16 mouse cellular contexts compared by ENCODE assay signal in genomic region chr6:125578647-125579011, GRCm38 (mm10). TPM values are rescaled to one million over a fixed set of nuclear protein-coding genes. Genes with fewer than 3 reads are reported as not detected.
DNase-seq lines count a peak whose midpoint lies in the region; ATAC-seq and TF ChIP-seq lines count a peak whose summit lies in the region.
"Had no signal": no experiment of that assay in that cellular context is flagged by ENCODE, and none has a peak within 500 bp of the region (broad histone marks: within the 10 kb centered on the region; RNA-seq: fewer than 3 reads in every experiment).

No protein-coding gene starts in this region.

- no peaks in the 10 kb centered on the region for H3K27me3 ChIP-seq in forebrain, embryonic 13.5 days
- no peaks in the 10 kb centered on the region for H3K27me3 ChIP-seq in forebrain, embryonic 12.5 days
- H3K27me3 ChIP-seq in midbrain, embryonic 11.5 days (ENCODE audit: control insufficient read depth, insufficient read depth, low read length), result no peaks in the 10 kb centered on the region
- no peaks in the 10 kb centered on the region for H3K27me3 ChIP-seq in midbrain, embryonic 14.5 days (ENCODE audit: control insufficient read depth, insufficient read depth, low read length)
- no peaks in the 10 kb centered on the region for H3K27me3 ChIP-seq in intestine, embryonic 16.5 days (replicated peaks; ENCODE audit: control insufficient read depth, insufficient read depth, low read length)
- H3K27me3 ChIP-seq in stomach, postnatal 0 days (ENCODE audit: control insufficient read depth, insufficient read depth, low read length), result no peaks in the 10 kb centered on the region
- H3K27me3 ChIP-seq: neural tube, embryonic 12.5 days had no signal

- no peak for DNase-seq in midbrain, embryonic 11.5 days (ENCODE audit: low spot score, missing footprints)
- DNase-seq in midbrain, embryonic 14.5 days, result no peak
- no peak for DNase-seq in stomach, postnatal 0 days (ENCODE audit: low spot score)
- DNase-seq in testis, postnatal 14 days (ENCODE audit: low spot score), result no peak
- no peak for DNase-seq in natural killer cell, adult 2 months (ENCODE audit: low spot score in 2 of 2)
- DNase-seq: adrenal gland, postnatal 10 days; kidney, adult 2 months; kidney, postnatal 25 days; lung, postnatal 10 days; right cerebral cortex, postnatal 25 days; thymus, adult 2 months had no signal

- TF ChIP-seq EP300 in stomach, postnatal 0 days (optimal IDR thresholded peaks at IDR 0.05), result no peak

- 52% methylated on average over 7 of the region's 7 CpGs for WGBS in forebrain, embryonic 13.5 days
- 57% methylated on average over 7 of the region's 7 CpGs for WGBS in forebrain, embryonic 12.5 days
- 50% methylated on average over 7 of the region's 7 CpGs for WGBS in midbrain, embryonic 11.5 days
- WGBS in midbrain, embryonic 14.5 days, result 41% methylated on average over 7 of the region's 7 CpGs
- 70% methylated on average over 7 of the region's 7 CpGs for WGBS in intestine, embryonic 16.5 days
- WGBS in stomach, postnatal 0 days, result 60% methylated on average over 7 of the region's 7 CpGs

- no peak overlapping the region for H3K9ac ChIP-seq in forebrain, embryonic 13.5 days
- H3K9ac ChIP-seq in forebrain, embryonic 12.5 days, result no peak overlapping the region
- no peak overlapping the region for H3K9ac ChIP-seq in midbrain, embryonic 11.5 days (ENCODE audit: low read length)
- H3K9ac ChIP-seq in midbrain, embryonic 14.5 days (replicated peaks; ENCODE audit: low read length), result no peak overlapping the region
- H3K9ac ChIP-seq in intestine, embryonic 16.5 days (ENCODE audit: low read depth, low read length), result 0 out of 2 replicates have a peak overlapping the region, but pooled peaks have one; percentile 15
- H3K9ac ChIP-seq in stomach, postnatal 0 days (ENCODE audit: low read length), result no peak overlapping the region
- H3K9ac ChIP-seq: neural tube, embryonic 12.5 days had no signal

- H3K9me3 ChIP-seq in forebrain, embryonic 13.5 days (replicated peaks), result no peaks in the 10 kb centered on the region
- no peaks in the 10 kb centered on the region for H3K9me3 ChIP-seq in forebrain, embryonic 12.5 days
- no peaks in the 10 kb centered on the region for H3K9me3 ChIP-seq in midbrain, embryonic 11.5 days (ENCODE audit: control insufficient read depth, low read length)
- H3K9me3 ChIP-seq in midbrain, embryonic 14.5 days (ENCODE audit: control insufficient read depth, low read length), result no peaks in the 10 kb centered on the region
- no peaks in the 10 kb centered on the region for H3K9me3 ChIP-seq in intestine, embryonic 16.5 days (ENCODE audit: control insufficient read depth, low read length)
- H3K9me3 ChIP-seq in stomach, postnatal 0 days (ENCODE audit: control insufficient read depth, low read length), result no peaks in the 10 kb centered on the region
- H3K9me3 ChIP-seq: neural tube, embryonic 12.5 days had no signal

- peaks cover 13% of the 10 kb centered on the region for H3K4me1 ChIP-seq in forebrain, embryonic 13.5 days
- H3K4me1 ChIP-seq in forebrain, embryonic 12.5 days, result peaks cover 14% of the 10 kb centered on the region
- peaks cover 8% of the 10 kb centered on the region; the same call in 1 of the 2 replicates for H3K4me1 ChIP-seq in midbrain, embryonic 11.5 days (ENCODE audit: control insufficient read depth, insufficient read depth, low read length)
- H3K4me1 ChIP-seq in midbrain, embryonic 14.5 days (ENCODE audit: control insufficient read depth, insufficient read depth, low read length), result no peaks in the 10 kb centered on the region
- H3K4me1 ChIP-seq in intestine, embryonic 16.5 days (ENCODE audit: control insufficient read depth, insufficient read depth, low read length), result peaks cover 11% of the 10 kb centered on the region
- H3K4me1 ChIP-seq in stomach, postnatal 0 days (replicated peaks; ENCODE audit: control insufficient read depth, insufficient read depth), result no peaks in the 10 kb centered on the region; the same call in 1 of the 2 replicates
- H3K4me1 ChIP-seq: neural tube, embryonic 12.5 days had no signal

- ATAC-seq in forebrain, embryonic 13.5 days, result no peak
- ATAC-seq in forebrain, embryonic 12.5 days (ENCODE audit: low FRiP score), result no peak
- ATAC-seq in midbrain, embryonic 11.5 days (ENCODE audit: low FRiP score), result no peak
- ATAC-seq in midbrain, embryonic 14.5 days (ENCODE audit: low FRiP score, low TSS enrichment), result no peak
- no peak for ATAC-seq in intestine, embryonic 16.5 days
- ATAC-seq in stomach, postnatal 0 days (ENCODE audit: low FRiP score, low TSS enrichment), result 0 out of 2 replicates have a peak, but pooled peaks have one; percentile 2

- no peaks in the 10 kb centered on the region for H3K36me3 ChIP-seq in forebrain, embryonic 13.5 days (ENCODE audit: poor library complexity, severe bottlenecking)
- H3K36me3 ChIP-seq in forebrain, embryonic 12.5 days (replicated peaks), result no peaks in the 10 kb centered on the region
- no peaks in the 10 kb centered on the region for H3K36me3 ChIP-seq in midbrain, embryonic 11.5 days (ENCODE audit: control insufficient read depth, insufficient read depth, low read length)
- H3K36me3 ChIP-seq in midbrain, embryonic 14.5 days (ENCODE audit: control insufficient read depth, insufficient read depth, low read length), result no peaks in the 10 kb centered on the region
- no peaks in the 10 kb centered on the region for H3K36me3 ChIP-seq in intestine, embryonic 16.5 days (ENCODE audit: control insufficient read depth, insufficient read depth, low read length)
- H3K36me3 ChIP-seq in stomach, postnatal 0 days (ENCODE audit: control insufficient read depth, insufficient read depth, low read length), result no peaks in the 10 kb centered on the region
- H3K36me3 ChIP-seq: neural tube, embryonic 12.5 days had no signal

- no peak overlapping the region for H3K4me3 ChIP-seq in forebrain, embryonic 13.5 days
- H3K4me3 ChIP-seq in forebrain, embryonic 12.5 days (replicated peaks), result no peak overlapping the region
- H3K4me3 ChIP-seq in midbrain, embryonic 11.5 days (ENCODE audit: low read depth, low read length), result no peak overlapping the region
- H3K4me3 ChIP-seq in midbrain, embryonic 14.5 days (replicated peaks; ENCODE audit: low read depth, low read length), result no peak overlapping the region
- H3K4me3 ChIP-seq in intestine, embryonic 16.5 days (ENCODE audit: low read length), result no peak overlapping the region
- H3K4me3 ChIP-seq in stomach, postnatal 0 days (ENCODE audit: low read depth, low read length), result no peak overlapping the region
- H3K4me3 ChIP-seq: neural tube, embryonic 12.5 days had no signal

- H3K4me2 ChIP-seq in forebrain, embryonic 13.5 days, result no peak overlapping the region
- H3K4me2 ChIP-seq in forebrain, embryonic 12.5 days, result no peak overlapping the region
- H3K4me2 ChIP-seq in midbrain, embryonic 11.5 days, result no peak overlapping the region
- H3K4me2 ChIP-seq in midbrain, embryonic 14.5 days (ENCODE audit: low read length), result no peak overlapping the region
- H3K4me2 ChIP-seq in intestine, embryonic 16.5 days (ENCODE audit: low read depth, low read length), result no peak overlapping the region
- H3K4me2 ChIP-seq in stomach, postnatal 0 days (replicated peaks; ENCODE audit: low read depth), result no peak overlapping the region
- H3K4me2 ChIP-seq: heart, embryonic 11.5 days; neural tube, embryonic 12.5 days had no signal

- TF ChIP-seq CTCF in stomach, postnatal 0 days (IDR thresholded peaks at IDR 0.05; ENCODE audit: low read depth), result no peak

- peak overlapping the region; percentile 31; the same call in 1 of the 2 replicates for H3K27ac ChIP-seq in forebrain, embryonic 13.5 days
- H3K27ac ChIP-seq in forebrain, embryonic 12.5 days, result no peak overlapping the region
- H3K27ac ChIP-seq in midbrain, embryonic 11.5 days (ENCODE audit: low read depth, low read length), result peak overlapping the region; percentile 4; the same call in 1 of the 2 replicates
- no peak overlapping the region for H3K27ac ChIP-seq in midbrain, embryonic 14.5 days (replicated peaks; ENCODE audit: low read depth, low read length)
- peak overlapping the region; percentile 55 for H3K27ac ChIP-seq in intestine, embryonic 16.5 days (ENCODE audit: low read length)
- H3K27ac ChIP-seq in stomach, postnatal 0 days (replicated peaks), result peak overlapping the region; percentile 80; the same call in 1 of the 2 replicates
- H3K27ac ChIP-seq: neural tube, embryonic 12.5 days had no signal

RNA-seq across cellular contexts. Expression of gene Vwf, which starts 32.1 kb away (rescaled TPM):
- polyA plus RNA-seq in forebrain, embryonic 13.5 days (2015; fragmentation: Nextera tagmentation; extraction: Ambion mirVana), result 4.8 and 7.7 TPM in 2 replicates
- 7.9 and 10.3 TPM in 2 replicates for polyA plus RNA-seq in forebrain, embryonic 12.5 days (2016; fragmentation: Nextera tagmentation; extraction: Ambion mirVana)
- 13.9 and 15.8 TPM in 2 replicates for polyA plus RNA-seq in midbrain, embryonic 11.5 days (2014; fragmentation: Nextera tagmentation; extraction: Ambion mirVana)
- polyA plus RNA-seq in midbrain, embryonic 14.5 days (2014; fragmentation: Nextera tagmentation; extraction: Ambion mirVana), result 3.9 and 10.0 TPM in 2 replicates
- 7.0 and 8.6 TPM in 2 replicates for polyA plus RNA-seq in intestine, embryonic 16.5 days (2015; fragmentation: Nextera tagmentation; extraction: Ambion mirVana)
- 7.8 and 9.5 TPM in 2 replicates for polyA plus RNA-seq in stomach, postnatal 0 days (2015; fragmentation: Nextera tagmentation; extraction: Ambion mirVana)

Comparison
In these comparisons a context has a peak if more than half of its experiments do, and no peak if none do; other contexts are left out.
1. H3K27ac ChIP-seq: peak in forebrain, embryonic 13.5 days (single experiment), midbrain, embryonic 11.5 days (single experiment), intestine, embryonic 16.5 days (single experiment) and stomach, postnatal 0 days (single experiment); none in forebrain, embryonic 12.5 days (single experiment) and midbrain, embryonic 14.5 days (single experiment).